Mouse (Mus musculus) bone marrow macrophage, adult 2 months (primary cell): ENCODE measurements around the gene Tmprss7. TPM values are rescaled to one million over a fixed set of nuclear protein-coding genes. Genes with fewer than 3 reads are reported as not detected.

Experiments used
- H3K27ac ChIP-seq: 2 replicates; pipeline ENCODE4 v1.5.1; 2012; ENCODE audit warnings: low read depth, low read length; ENCODE audit not compliant: insufficient read depth
- H3K4me1 ChIP-seq: 2 replicates; pipeline ENCODE4 v1.6.1; 2012; ENCODE audit warnings: low read length; ENCODE audit not compliant: control insufficient read depth, insufficient read depth
- H3K4me3 ChIP-seq: 2 replicates; pipeline ENCODE4 v1.5.1; 2012; ENCODE audit warnings: mild to moderate bottlenecking, low read length, moderate library complexity; ENCODE audit not compliant: insufficient read depth
- CTCF ChIP-seq: IDR thresholded peaks from 2 replicates; pipeline ENCODE4 v1.5.1; 2012; ENCODE audit warnings: low read depth, mild to moderate bottlenecking, low read length, moderate library complexity
- POLR2A ChIP-seq: IDR thresholded peaks from 2 replicates; pipeline ENCODE4 v1.6.1; 2012; ENCODE audit warnings: mild to moderate bottlenecking, low read depth, low read length, borderline replicate concordance
- polyA plus RNA-seq: library from polyadenylated mRNA; stranded (reverse); fragments of >200 nt; gene quantifications from 2 replicates; pipeline ENCODE4 v1.2.4, GENCODE M21; 2012; ENCODE audit not compliant: missing spikeins, insufficient read depth, insufficient read length

The Tmprss7 gene
- polyA plus RNA-seq, 1 experiment, result not detected

- no peak for TF ChIP-seq CTCF
- TF ChIP-seq POLR2A, result no peak
- Histone ChIP-seq H3K4me1 (no peaks in the 10 kb centered on the region), H3K27ac (no peak overlapping the region)
Observed at GRCm38 (mm10) chr16:45690178-45690577, 3.3 kb downstream of the Tmprss7 start.

GRCm38 (mm10) chr16:45686833-45687232, 6.6 kb downstream of the Tmprss7 start:
- H3K4me3 ChIP-seq, result no peak overlapping the region
- H3K4me1 ChIP-seq, result no peaks in the 10 kb centered on the region
- no peak for TF ChIP-seq CTCF
- no peak for TF ChIP-seq POLR2A
- no peak overlapping the region for H3K27ac ChIP-seq

More at GRCm38 (mm10) chr16:45690178-45690577, 3.3 kb downstream of the Tmprss7 start:
- H3K4me3 ChIP-seq, result no peak overlapping the region

- Histone ChIP-seq H3K27ac (no peak overlapping the region), H3K4me3 (no peak overlapping the region), H3K4me1 (no peaks in the 10 kb centered on the region)
- no peak for TF ChIP-seq CTCF
- TF ChIP-seq POLR2A, result no peak
Observed at GRCm38 (mm10) chr16:45685295-45685694, 8.2 kb downstream of the Tmprss7 start.

- Histone ChIP-seq H3K4me3 (no peak overlapping the region), H3K27ac (no peak overlapping the region), H3K4me1 (no peaks in the 10 kb centered on the region)
- TF ChIP-seq CTCF (peak; percentile 91), POLR2A (no peak)
Observed at GRCm38 (mm10) chr16:45684815-45685214, 8.6 kb downstream of the Tmprss7 start.

- no peak for TF ChIP-seq CTCF
- TF ChIP-seq POLR2A, result no peak
- Histone ChIP-seq H3K27ac (no peak overlapping the region), H3K4me1 (no peaks in the 10 kb centered on the region), H3K4me3 (no peak overlapping the region)
Observed at GRCm38 (mm10) chr16:45676462-45676861, 17.0 kb downstream of the Tmprss7 start.

GRCm38 (mm10) chr16:45670005-45670404, 23.5 kb downstream of the Tmprss7 start:
- Histone ChIP-seq H3K27ac (no peak overlapping the region), H3K4me1 (peaks cover 19% of the 10 kb centered on the region), H3K4me3 (no peak overlapping the region)
- TF ChIP-seq POLR2A (no peak), CTCF (no peak)

- H3K4me3 ChIP-seq, result no peak overlapping the region
- peak overlapping the region; percentile 38; the same call in 1 of the 2 replicates for H3K27ac ChIP-seq
- peaks cover 19% of the 10 kb centered on the region for H3K4me1 ChIP-seq
- no peak for TF ChIP-seq POLR2A
- no peak for TF ChIP-seq CTCF
Observed at GRCm38 (mm10) chr16:45668178-45668577, 25.3 kb downstream of the Tmprss7 start.

GRCm38 (mm10) chr16:45666136-45666535, 27.3 kb downstream of the Tmprss7 start:
- Histone ChIP-seq H3K4me3 (no peak overlapping the region), H3K4me1 (peaks cover 24% of the 10 kb centered on the region), H3K27ac (peak overlapping the region; percentile 65)
- TF ChIP-seq CTCF, result no peak
- no peak for TF ChIP-seq POLR2A

- TF ChIP-seq CTCF (no peak), POLR2A (no peak)
- H3K4me3 ChIP-seq, result no peak overlapping the region
- no peak overlapping the region for H3K27ac ChIP-seq
- H3K4me1 ChIP-seq, result peaks cover 17% of the 10 kb centered on the region
Observed at GRCm38 (mm10) chr16:45662381-45662780, 31.1 kb downstream of the Tmprss7 start.

- peaks cover 11% of the 10 kb centered on the region for H3K4me1 ChIP-seq
- H3K4me3 ChIP-seq, result no peak overlapping the region
- TF ChIP-seq CTCF (no peak), POLR2A (no peak)
- no peak overlapping the region for H3K27ac ChIP-seq
Observed at GRCm38 (mm10) chr16:45659596-45659995, 33.9 kb downstream of the Tmprss7 start.

- TF ChIP-seq CTCF (no peak), POLR2A (no peak)
- Histone ChIP-seq H3K4me3 (no peak overlapping the region), H3K27ac (no peak overlapping the region), H3K4me1 (peaks cover 11% of the 10 kb centered on the region)
Observed at GRCm38 (mm10) chr16:45658248-45658647, 35.2 kb downstream of the Tmprss7 start.
